Mouse (Mus musculus): ENCODE measurements around the gene Nap1l5. TPM values are rescaled to one million over a fixed set of nuclear protein-coding genes. Genes with fewer than 3 reads are reported as not detected.

Nap1l5 gene
- total RNA-seq (2018; cell fraction: chromatin; rRNA removed), result not detected
- not detected for total RNA-seq (2018; cell fraction: cytosol; rRNA removed)
- not detected for total RNA-seq (2018; cell fraction: nucleus; rRNA removed)
- polyA plus RNA-seq (2018), result not detected in 3 replicates

DNA sequence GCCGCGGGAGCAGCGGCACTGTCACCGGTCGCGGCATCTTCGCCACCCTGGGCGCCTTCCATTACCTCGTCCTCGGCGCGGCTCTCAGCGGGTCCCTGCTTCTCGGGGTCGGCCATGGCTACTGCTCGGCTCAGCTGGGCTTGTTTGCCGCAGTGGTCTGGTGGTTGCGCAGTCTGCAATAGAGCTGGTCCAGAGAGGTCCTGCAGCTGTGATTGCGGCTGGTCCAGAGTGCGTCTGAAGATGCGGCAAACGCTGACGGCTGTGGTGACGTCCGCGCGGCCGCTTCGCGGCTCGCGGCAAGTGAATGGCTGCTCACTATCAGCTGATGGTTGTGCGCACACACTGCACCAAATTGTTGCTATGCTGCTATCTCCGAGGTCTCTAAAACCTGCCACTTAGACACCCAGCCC, at the start of gene Nap1l5:
TSS of gene Nap1l5 (minus strand) at position 225 of the 410 bp plus-strand sequence.
- Histone ChIP-seq H3K36me3 (ENCODE audit: inconsistent target) (no peaks in the 10 kb centered on the region), H3K4me3 (ENCODE audit: inconsistent target) (no peak within 1 kb of the TSS), H3K79me2 (ENCODE audit: inconsistent target) (no peaks in the 10 kb centered on the region), H3K27ac (no peak within 1 kb of the TSS)
- WGBS (ENCODE audit: missing documents), result 64% methylated on average over 33 of the region's 34 CpGs

- WGBS (ENCODE audit: missing documents), result 83% methylated on average over 2 of the region's 2 CpGs
- H3K4me3 ChIP-seq (ENCODE audit: inconsistent target), result no peak overlapping the region
These were observed 44.5 kb upstream of the Nap1l5 start for GRCm38 (mm10) chr6:58951128-58951992.

GRCm38 (mm10) chr6:58950410-58950809, 43.5 kb upstream of the Nap1l5 start:
- Histone ChIP-seq H3K36me3 (ENCODE audit: inconsistent target) (no peaks in the 10 kb centered on the region), H3K27ac (no peak overlapping the region), H3K79me2 (ENCODE audit: inconsistent target) (no peaks in the 10 kb centered on the region), H3K4me3 (ENCODE audit: inconsistent target) (no peak overlapping the region)
- WGBS (ENCODE audit: missing documents), result 100% methylated on average over 1 of the region's 1 CpGs

More at GRCm38 (mm10) chr6:58951128-58951992, 44.5 kb upstream of the Nap1l5 start:
- Histone ChIP-seq H3K36me3 (ENCODE audit: inconsistent target) (no peaks in the 10 kb centered on the region), H3K79me2 (ENCODE audit: inconsistent target) (no peaks in the 10 kb centered on the region), H3K27ac (no peak overlapping the region)

GRCm38 (mm10) chr6:58946840-58947239, 40.0 kb upstream of the Nap1l5 start:
- H3K36me3 ChIP-seq (ENCODE audit: inconsistent target), result no peaks in the 10 kb centered on the region
- 93% methylated on average over 4 of the region's 4 CpGs for WGBS (ENCODE audit: missing documents)
- H3K4me3 ChIP-seq (ENCODE audit: inconsistent target), result no peak overlapping the region
- H3K27ac ChIP-seq, result no peak overlapping the region
- H3K79me2 ChIP-seq (ENCODE audit: inconsistent target), result no peaks in the 10 kb centered on the region

DNA sequence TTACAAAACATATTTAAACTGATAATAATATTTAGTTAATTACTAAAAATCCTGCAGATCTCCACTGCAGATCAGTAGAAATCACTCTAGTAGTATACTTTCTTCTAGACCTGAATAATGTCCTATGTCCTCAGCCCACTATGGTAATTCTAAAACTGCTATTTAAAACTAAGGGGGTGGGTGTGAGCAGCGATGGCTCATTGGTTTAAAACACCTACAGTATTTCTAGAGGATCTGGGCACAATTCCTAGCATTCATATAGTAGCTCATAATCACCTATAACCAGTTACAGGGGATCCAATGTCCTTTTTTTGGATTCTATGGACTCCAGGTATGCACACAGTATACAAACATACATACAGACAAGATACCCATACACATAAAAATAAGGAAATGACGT, 39.4 kb upstream of the Nap1l5 start:
- Histone ChIP-seq H3K79me2 (ENCODE audit: inconsistent target) (no peaks in the 10 kb centered on the region), H3K27ac (no peak overlapping the region), H3K4me3 (ENCODE audit: inconsistent target) (no peak overlapping the region), H3K36me3 (ENCODE audit: inconsistent target) (no peaks in the 10 kb centered on the region)
- WGBS (ENCODE audit: missing documents), result 69% methylated on average over 2 of the region's 2 CpGs

GRCm38 (mm10) chr6:58943958-58944357, 37.1 kb upstream of the Nap1l5 start:
- Histone ChIP-seq H3K27ac (no peak overlapping the region), H3K79me2 (ENCODE audit: inconsistent target) (no peaks in the 10 kb centered on the region), H3K36me3 (ENCODE audit: inconsistent target) (no peaks in the 10 kb centered on the region), H3K4me3 (ENCODE audit: inconsistent target) (no peak overlapping the region)
- 58% methylated on average over 3 of the region's 3 CpGs for WGBS (ENCODE audit: missing documents)

GRCm38 (mm10) chr6:58942276-58942675, 35.4 kb upstream of the Nap1l5 start:
- 92% methylated on average over 2 of the region's 2 CpGs for WGBS (ENCODE audit: missing documents)

DNA sequence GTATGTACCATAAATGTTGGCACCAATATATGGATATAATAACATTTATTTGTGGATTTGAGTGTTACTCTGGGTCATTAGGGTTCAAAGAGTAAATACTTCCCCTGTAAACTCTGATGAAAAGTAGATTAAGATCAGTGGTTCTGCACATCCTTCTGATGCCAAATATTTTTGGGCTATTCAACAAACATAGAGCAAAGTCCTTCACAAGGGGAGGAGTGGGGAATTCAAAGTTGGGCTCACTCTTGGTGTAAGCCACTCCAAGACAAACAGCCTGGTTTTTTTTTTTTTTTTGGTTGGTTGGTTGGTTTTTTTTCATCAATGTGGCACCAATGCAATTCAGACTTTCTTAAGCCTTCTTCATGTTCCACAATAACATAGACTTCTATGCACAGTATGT, 30.9 kb upstream of the Nap1l5 start:
- H3K36me3 ChIP-seq (ENCODE audit: inconsistent target), result no peaks in the 10 kb centered on the region
- no peaks in the 10 kb centered on the region for H3K79me2 ChIP-seq (ENCODE audit: inconsistent target)

More at GRCm38 (mm10) chr6:58942276-58942675, 35.4 kb upstream of the Nap1l5 start:
- Histone ChIP-seq H3K36me3 (ENCODE audit: inconsistent target) (no peaks in the 10 kb centered on the region), H3K27ac (no peak overlapping the region), H3K4me3 (ENCODE audit: inconsistent target) (no peak overlapping the region), H3K79me2 (ENCODE audit: inconsistent target) (no peaks in the 10 kb centered on the region)

GRCm38 (mm10) chr6:58934144-58934543, 27.3 kb upstream of the Nap1l5 start:
- Histone ChIP-seq H3K4me3 (ENCODE audit: inconsistent target) (no peak overlapping the region), H3K36me3 (ENCODE audit: inconsistent target) (no peaks in the 10 kb centered on the region), H3K27ac (no peak overlapping the region), H3K79me2 (ENCODE audit: inconsistent target) (no peaks in the 10 kb centered on the region)
- WGBS (ENCODE audit: missing documents), result 96% methylated on average over 4 of the region's 4 CpGs

More for the DNA sequence above, 30.9 kb upstream of the Nap1l5 start:
- H3K27ac ChIP-seq, result no peak overlapping the region
- H3K4me3 ChIP-seq (ENCODE audit: inconsistent target), result no peak overlapping the region

GRCm38 (mm10) chr6:58933189-58933913, 26.5 kb upstream of the Nap1l5 start:
- no peak overlapping the region for H3K27ac ChIP-seq
- 65% methylated on average over 6 of the region's 6 CpGs for WGBS (ENCODE audit: missing documents)

DNA sequence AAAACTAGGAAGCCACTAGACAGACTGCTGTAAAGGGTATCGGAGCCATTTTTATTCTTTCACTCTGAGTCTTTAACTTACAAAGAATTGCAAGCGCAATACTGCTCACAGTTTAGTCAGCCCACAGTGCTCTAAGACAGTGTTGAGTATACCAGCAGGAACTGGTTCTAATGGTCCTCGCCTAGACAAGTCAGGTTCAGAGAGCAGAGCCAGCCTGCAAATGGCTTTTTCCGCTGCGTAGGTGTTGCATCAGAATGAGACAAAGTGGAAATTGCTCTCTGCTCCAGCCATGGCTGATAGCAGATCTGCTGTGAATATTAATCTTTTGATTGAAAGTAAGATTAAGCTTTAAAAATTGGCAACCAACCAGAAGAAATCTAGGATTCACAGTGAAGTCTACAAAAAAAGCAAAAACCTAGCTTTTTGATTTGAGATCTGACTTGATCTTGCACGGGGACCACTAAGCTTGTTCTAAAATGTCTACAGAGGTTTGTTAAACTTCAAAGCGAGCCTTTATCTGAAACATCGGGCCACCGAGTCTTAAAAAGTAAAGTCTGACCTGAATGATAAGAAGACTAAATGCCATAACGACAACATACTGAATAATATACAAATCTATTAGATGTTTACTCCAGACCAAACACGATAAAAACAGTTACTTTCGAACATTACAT, 25.8 kb upstream of the Nap1l5 start:
- H3K79me2 ChIP-seq (ENCODE audit: inconsistent target), result no peaks in the 10 kb centered on the region
- WGBS (ENCODE audit: missing documents), result 92% methylated on average over 12 of the region's 12 CpGs
- H3K36me3 ChIP-seq (ENCODE audit: inconsistent target), result no peaks in the 10 kb centered on the region
- no peak overlapping the region for H3K27ac ChIP-seq
- no peak overlapping the region for H3K4me3 ChIP-seq (ENCODE audit: inconsistent target)

More at GRCm38 (mm10) chr6:58933189-58933913, 26.5 kb upstream of the Nap1l5 start:
- Histone ChIP-seq H3K36me3 (ENCODE audit: inconsistent target) (no peaks in the 10 kb centered on the region), H3K4me3 (ENCODE audit: inconsistent target) (no peak overlapping the region), H3K79me2 (ENCODE audit: inconsistent target) (no peaks in the 10 kb centered on the region)

DNA sequence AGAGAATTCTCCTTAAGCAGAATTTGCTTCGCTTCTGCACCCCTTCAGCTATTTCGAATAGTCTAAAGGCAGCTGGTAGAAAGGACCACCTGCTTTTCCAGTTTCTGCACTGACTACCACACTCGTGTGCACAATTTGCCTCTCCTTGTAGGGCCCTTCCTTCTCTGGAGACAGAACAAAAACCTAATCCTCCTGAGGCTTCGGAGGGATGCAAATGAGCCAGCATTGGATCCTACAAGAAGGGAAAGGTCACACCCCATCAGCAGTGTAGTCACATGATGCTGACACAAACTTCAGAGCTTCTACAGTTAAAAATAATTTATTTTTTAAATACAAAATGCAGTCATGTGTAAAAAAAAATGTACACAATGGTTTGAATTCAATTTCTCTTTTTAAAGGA, 24.3 kb upstream of the Nap1l5 start:
- no peak overlapping the region for H3K4me3 ChIP-seq (ENCODE audit: inconsistent target)
- 94% methylated on average over 4 of the region's 4 CpGs for WGBS (ENCODE audit: missing documents)
- H3K79me2 ChIP-seq (ENCODE audit: inconsistent target), result no peaks in the 10 kb centered on the region
- no peak overlapping the region for H3K27ac ChIP-seq
- no peaks in the 10 kb centered on the region for H3K36me3 ChIP-seq (ENCODE audit: inconsistent target)

- Histone ChIP-seq H3K79me2 (ENCODE audit: inconsistent target) (no peaks in the 10 kb centered on the region), H3K36me3 (ENCODE audit: inconsistent target) (no peaks in the 10 kb centered on the region), H3K4me3 (ENCODE audit: inconsistent target) (no peak overlapping the region), H3K27ac (no peak overlapping the region)
- WGBS (ENCODE audit: missing documents), result 91% methylated on average over 9 of the region's 9 CpGs
These were observed 23.1 kb upstream of the Nap1l5 start for GRCm38 (mm10) chr6:58929911-58930431.

GRCm38 (mm10) chr6:58927881-58928280, 21.0 kb upstream of the Nap1l5 start:
- Histone ChIP-seq H3K27ac (no peak overlapping the region), H3K4me3 (ENCODE audit: inconsistent target) (no peak overlapping the region), H3K79me2 (ENCODE audit: inconsistent target) (no peaks in the 10 kb centered on the region), H3K36me3 (ENCODE audit: inconsistent target) (no peaks in the 10 kb centered on the region)
- 91% methylated on average over 2 of the region's 2 CpGs for WGBS (ENCODE audit: missing documents)
